Mouse (Mus musculus) ES-E14 (cell line): ENCODE results near the gene Sapcd2.

ENCODE experiments used
- CHD2 ChIP-seq: IDR thresholded peaks from 2 replicates; pipeline ENCODE4 v1.6.1; 2014; ENCODE audit warnings: mild to moderate bottlenecking, low read depth, low read length, inconsistent platforms
- HCFC1 ChIP-seq: IDR thresholded peaks from 2 replicates; pipeline ENCODE4 v1.6.1; 2012; ENCODE audit warnings: low read length, inconsistent platforms, borderline replicate concordance; ENCODE audit not compliant: insufficient read depth
- MAFK ChIP-seq: IDR thresholded peaks from 2 replicates; pipeline ENCODE4 v1.6.1; 2014; ENCODE audit warnings: mild to moderate bottlenecking, low read depth, low read length, inconsistent platforms; ENCODE audit not compliant: insufficient read depth

- no peak for TF ChIP-seq HCFC1
- no peak for TF ChIP-seq MAFK
- TF ChIP-seq CHD2: no peak
Observed at GRCm38 (mm10) chr2:25369996-25370395, 2.1 kb upstream of the Sapcd2 start.
